Mouse (Mus musculus): ENCODE results near the gene Olfr894. TPM values are rescaled to one million over a fixed set of nuclear protein-coding genes. Genes with fewer than 3 reads are reported as not detected.
"Not testable (repeated sequence)": the region's sequence is repeated elsewhere in the genome, so short reads cannot be mapped to it uniquely, and the experiment has no call there.

The Olfr894 gene
- polyA plus RNA-seq (2014; fragmentation: Nextera tagmentation; extraction: Ambion mirVana), result not detected in 2 replicates

- Histone ChIP-seq H3K36me3 (replicated peaks; ENCODE audit: control insufficient read depth, insufficient read depth) (no peaks in the 10 kb centered on the region), H3K27me3 (ENCODE audit: control insufficient read depth, insufficient read depth, low read length) (no peaks in the 10 kb centered on the region), H3K4me2 (replicated peaks) (no peak within 1 kb of the TSS), H3K9ac (no peak within 1 kb of the TSS), H3K9me3 (ENCODE audit: control insufficient read depth, low read length) (no peaks in the 10 kb centered on the region), H3K4me3 (replicated peaks; ENCODE audit: low read length) (no peak within 1 kb of the TSS), H3K27ac (no peak within 1 kb of the TSS), H3K4me1 (replicated peaks; ENCODE audit: control insufficient read depth, insufficient read depth, low read length) (no peaks in the 10 kb centered on the region)
- ATAC-seq (ENCODE audit: low FRiP score) (no peak), DNase-seq (ENCODE audit: low spot score) (no peak)
Observed at GRCm38 (mm10) chr9:38217755-38218154, at the start of gene Olfr894. TSS of gene Olfr894 (plus strand) at chr9:38218055.

DNA sequence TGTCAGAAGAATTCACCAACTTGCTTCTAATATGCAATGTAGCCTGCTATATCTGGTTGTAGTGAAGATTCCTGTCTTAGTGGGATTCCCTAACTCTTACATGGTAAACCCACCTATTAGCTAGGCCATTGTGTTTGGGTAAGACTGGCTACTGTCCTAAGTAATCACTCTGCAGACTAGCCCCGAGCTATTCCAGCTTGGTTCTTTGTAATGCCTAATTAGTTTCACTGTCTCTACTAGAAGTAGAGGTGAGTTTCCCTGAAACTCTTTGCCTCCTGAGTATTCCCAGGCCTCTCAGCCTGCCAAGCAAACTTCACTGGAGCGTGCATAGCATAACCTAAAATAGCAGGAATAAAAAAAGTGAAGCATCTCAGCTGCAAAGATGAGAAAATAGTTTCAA is 49.5 kb upstream of the Olfr894 start:
- H3K27ac ChIP-seq; H3K4me3 ChIP-seq (replicated peaks; ENCODE audit: low read length); DNase-seq (ENCODE audit: low spot score); H3K36me3 ChIP-seq (replicated peaks; ENCODE audit: control insufficient read depth, insufficient read depth); H3K27me3 ChIP-seq (ENCODE audit: control insufficient read depth, insufficient read depth, low read length); H3K4me1 ChIP-seq (replicated peaks; ENCODE audit: control insufficient read depth, insufficient read depth, low read length); H3K4me2 ChIP-seq (replicated peaks); H3K9ac ChIP-seq; ATAC-seq (ENCODE audit: low FRiP score); H3K9me3 ChIP-seq (ENCODE audit: control insufficient read depth, low read length): not testable (repeated sequence)
- WGBS, result 51% methylated on average over 2 of the region's 2 CpGs

GRCm38 (mm10) chr9:38180721-38181120 is 37.1 kb upstream of the Olfr894 start, which contains the start of gene Olfr891:
TSS of gene Olfr891 (minus strand) at chr9:38180821.
- H3K4me1 ChIP-seq (replicated peaks; ENCODE audit: control insufficient read depth, insufficient read depth, low read length), result no peaks in the 10 kb centered on the region
- DNase-seq (ENCODE audit: low spot score) (no peak), ATAC-seq (ENCODE audit: low FRiP score) (no peak)
- no peak within 1 kb of the TSS for H3K27ac ChIP-seq
- no peak within 1 kb of the TSS for H3K9ac ChIP-seq
- WGBS, result 75% methylated on average over 1 of the region's 1 CpGs
- no peak within 1 kb of the TSS for H3K4me3 ChIP-seq (replicated peaks; ENCODE audit: low read length)
- no peaks in the 10 kb centered on the region for H3K36me3 ChIP-seq (replicated peaks; ENCODE audit: control insufficient read depth, insufficient read depth)
- no peaks in the 10 kb centered on the region for H3K9me3 ChIP-seq (ENCODE audit: control insufficient read depth, low read length)
- H3K4me2 ChIP-seq (replicated peaks), result no peak within 1 kb of the TSS
- no peaks in the 10 kb centered on the region for H3K27me3 ChIP-seq (ENCODE audit: control insufficient read depth, insufficient read depth, low read length)

GRCm38 (mm10) chr9:38208065-38208464 is 9.8 kb upstream of the Olfr894 start, which contains the start of gene Olfr893:
TSS of gene Olfr893 (plus strand) at chr9:38208365.
- Histone ChIP-seq H3K9me3 (ENCODE audit: control insufficient read depth, low read length) (no peaks in the 10 kb centered on the region), H3K9ac (no peak within 1 kb of the TSS), H3K27ac (no peak within 1 kb of the TSS), H3K4me1 (replicated peaks; ENCODE audit: control insufficient read depth, insufficient read depth, low read length) (no peaks in the 10 kb centered on the region), H3K27me3 (ENCODE audit: control insufficient read depth, insufficient read depth, low read length) (no peaks in the 10 kb centered on the region), H3K4me3 (replicated peaks; ENCODE audit: low read length) (no peak within 1 kb of the TSS), H3K36me3 (replicated peaks; ENCODE audit: control insufficient read depth, insufficient read depth) (no peaks in the 10 kb centered on the region), H3K4me2 (replicated peaks) (no peak within 1 kb of the TSS)
- 76% methylated on average over 3 of the region's 3 CpGs for WGBS
- DNase-seq (ENCODE audit: low spot score) (no peak), ATAC-seq (ENCODE audit: low FRiP score) (no peak)

DNA sequence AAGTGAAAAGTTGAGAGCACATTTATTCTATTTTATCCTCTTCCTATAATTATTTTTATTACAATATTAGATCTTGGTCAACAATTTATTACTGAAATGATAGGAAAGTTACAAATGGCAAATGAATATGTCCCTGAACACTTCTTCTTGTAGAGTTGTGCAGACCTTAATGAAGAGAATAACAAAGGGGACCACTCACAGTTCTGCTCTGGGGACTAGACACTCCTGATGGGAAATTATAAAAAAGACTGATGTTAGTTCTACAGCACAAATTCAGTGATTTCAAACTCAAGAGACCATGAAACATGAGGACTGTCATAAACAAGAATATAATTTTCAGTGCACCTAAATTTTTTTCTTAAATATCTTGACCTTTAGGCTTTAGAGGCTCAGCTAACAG is 34.6 kb downstream of the Olfr894 start, which contains the start of gene Olfr143:
TSS of gene Olfr143 (plus strand) at position 301 of the 400 bp plus-strand sequence.
- Histone ChIP-seq H3K36me3 (replicated peaks; ENCODE audit: control insufficient read depth, insufficient read depth) (no peaks in the 10 kb centered on the region), H3K4me2 (replicated peaks) (no peak within 1 kb of the TSS), H3K4me1 (replicated peaks; ENCODE audit: control insufficient read depth, insufficient read depth, low read length) (no peaks in the 10 kb centered on the region), H3K27ac (no peak within 1 kb of the TSS), H3K9me3 (ENCODE audit: control insufficient read depth, low read length) (no peaks in the 10 kb centered on the region), H3K27me3 (ENCODE audit: control insufficient read depth, insufficient read depth, low read length) (no peaks in the 10 kb centered on the region), H3K9ac (no peak within 1 kb of the TSS), H3K4me3 (replicated peaks; ENCODE audit: low read length) (no peak within 1 kb of the TSS)
- ATAC-seq (ENCODE audit: low FRiP score), result no peak
- DNase-seq (ENCODE audit: low spot score), result no peak

DNA sequence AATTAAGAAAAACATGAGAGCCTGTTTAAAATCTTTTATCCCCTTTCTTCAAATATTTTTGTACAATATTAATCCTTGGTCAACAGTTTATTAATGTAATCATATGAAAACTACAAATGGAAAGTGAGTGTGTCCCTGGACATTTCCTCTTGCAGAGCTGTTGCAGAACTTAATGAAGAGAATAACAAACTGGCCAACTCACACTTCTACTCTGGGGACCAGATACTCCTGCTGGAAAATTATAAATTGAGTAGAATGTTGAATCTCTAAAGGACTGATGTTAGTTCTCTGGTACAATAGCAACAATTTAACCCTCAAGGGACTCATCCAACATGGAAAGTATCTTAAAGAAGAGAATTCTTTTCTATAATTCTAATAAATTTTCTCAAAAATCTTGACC is 49.7 kb downstream of the Olfr894 start, which contains the start of gene Olfr895:
TSS of gene Olfr895 (plus strand) at position 301 of the 400 bp plus-strand sequence.
- H3K27ac ChIP-seq, result no peak within 1 kb of the TSS
- H3K4me2 ChIP-seq (replicated peaks), result no peak within 1 kb of the TSS
- no peak for DNase-seq (ENCODE audit: low spot score)
- H3K4me1 ChIP-seq (replicated peaks; ENCODE audit: control insufficient read depth, insufficient read depth, low read length), result no peaks in the 10 kb centered on the region
- no peaks in the 10 kb centered on the region for H3K27me3 ChIP-seq (ENCODE audit: control insufficient read depth, insufficient read depth, low read length)
- no peaks in the 10 kb centered on the region for H3K36me3 ChIP-seq (replicated peaks; ENCODE audit: control insufficient read depth, insufficient read depth)
- no peak within 1 kb of the TSS for H3K9ac ChIP-seq
- H3K9me3 ChIP-seq (ENCODE audit: control insufficient read depth, low read length), result no peaks in the 10 kb centered on the region
- H3K4me3 ChIP-seq (replicated peaks; ENCODE audit: low read length), result no peak within 1 kb of the TSS
- ATAC-seq (ENCODE audit: low FRiP score), result no peak

Other genes starting within 250 kb of the Olfr894 start
- gene Olfr881, start 226.2 kb upstream of the Olfr894 start, polyA plus RNA-seq (2014; fragmentation: Nextera tagmentation; extraction: Ambion mirVana), result not detected in 2 replicates
- gene Olfr883, start 192.2 kb upstream of the Olfr894 start, polyA plus RNA-seq (2014; fragmentation: Nextera tagmentation; extraction: Ambion mirVana), result not detected in 2 replicates
- not detected in 2 replicates for gene Olfr884, start 171.5 kb upstream of the Olfr894 start, polyA plus RNA-seq (2014; fragmentation: Nextera tagmentation; extraction: Ambion mirVana)
- not detected in 2 replicates for gene Olfr885, start 156.7 kb upstream of the Olfr894 start, polyA plus RNA-seq (2014; fragmentation: Nextera tagmentation; extraction: Ambion mirVana)
- not detected in 2 replicates for gene Olfr887, start 134.0 kb upstream of the Olfr894 start, polyA plus RNA-seq (2014; fragmentation: Nextera tagmentation; extraction: Ambion mirVana)
- not detected in 2 replicates for gene Olfr888, start 109.9 kb upstream of the Olfr894 start, polyA plus RNA-seq (2014; fragmentation: Nextera tagmentation; extraction: Ambion mirVana)
- 0.07 and 0.08 TPM in 2 replicates for gene Olfr889, start 102.9 kb upstream of the Olfr894 start, polyA plus RNA-seq (2014; fragmentation: Nextera tagmentation; extraction: Ambion mirVana)
- gene Olfr890, start 75.5 kb upstream of the Olfr894 start, polyA plus RNA-seq (2014; fragmentation: Nextera tagmentation; extraction: Ambion mirVana), result not detected in 2 replicates
- gene Olfr891, start 37.2 kb upstream of the Olfr894 start, polyA plus RNA-seq (2014; fragmentation: Nextera tagmentation; extraction: Ambion mirVana), result not detected in 2 replicates
- gene Olfr893, start 9.7 kb upstream of the Olfr894 start, polyA plus RNA-seq (2014; fragmentation: Nextera tagmentation; extraction: Ambion mirVana), result not detected in 2 replicates
- gene Olfr143, start 34.7 kb downstream of the Olfr894 start, polyA plus RNA-seq (2014; fragmentation: Nextera tagmentation; extraction: Ambion mirVana), result not detected in 2 replicates
- not detected in 2 replicates for gene Olfr895, start 49.8 kb downstream of the Olfr894 start, polyA plus RNA-seq (2014; fragmentation: Nextera tagmentation; extraction: Ambion mirVana)
- gene Olfr896-ps1, start 73.1 kb downstream of the Olfr894 start, polyA plus RNA-seq (2014; fragmentation: Nextera tagmentation; extraction: Ambion mirVana), result not detected in 2 replicates
- gene Olfr25, start 111.0 kb downstream of the Olfr894 start, polyA plus RNA-seq (2014; fragmentation: Nextera tagmentation; extraction: Ambion mirVana), result not detected in 2 replicates
- gene Olfr898, start 130.4 kb downstream of the Olfr894 start, polyA plus RNA-seq (2014; fragmentation: Nextera tagmentation; extraction: Ambion mirVana), result not detected in 2 replicates
- not detected in 2 replicates for gene Olfr250, start 148.8 kb downstream of the Olfr894 start, polyA plus RNA-seq (2014; fragmentation: Nextera tagmentation; extraction: Ambion mirVana)
- gene Olfr251, start 159.0 kb downstream of the Olfr894 start, polyA plus RNA-seq (2014; fragmentation: Nextera tagmentation; extraction: Ambion mirVana), result not detected in 2 replicates
- not detected in 2 replicates for gene Olfr147, start 183.6 kb downstream of the Olfr894 start, polyA plus RNA-seq (2014; fragmentation: Nextera tagmentation; extraction: Ambion mirVana)
- not detected in 2 replicates for gene Olfr901, start 211.4 kb downstream of the Olfr894 start, polyA plus RNA-seq (2014; fragmentation: Nextera tagmentation; extraction: Ambion mirVana)
- gene Olfr902, start 229.6 kb downstream of the Olfr894 start, polyA plus RNA-seq (2014; fragmentation: Nextera tagmentation; extraction: Ambion mirVana), result not detected in 2 replicates
- gene Olfr904, start 245.1 kb downstream of the Olfr894 start, polyA plus RNA-seq (2014; fragmentation: Nextera tagmentation; extraction: Ambion mirVana), result not detected in 2 replicates

Measured in hindbrain, embryonic 14.5 days (tissue).